ENCODE assay signal across 10 mouse cellular contexts in genomic region chrX:104853610-104854009, GRCm38 (mm10). TPM values are rescaled to one million over a fixed set of nuclear protein-coding genes. Genes with fewer than 3 reads are reported as not detected.
DNase-seq lines count a peak whose midpoint lies in the region; ATAC-seq and TF ChIP-seq lines count a peak whose summit lies in the region.
"Had no signal": no experiment of that assay in that cellular context is flagged by ENCODE, and none has a peak within 500 bp of the region (broad histone marks: within the 10 kb centered on the region; RNA-seq: fewer than 3 reads in every experiment).

No protein-coding gene starts in this region.

- no peak overlapping the region for H3K27ac ChIP-seq in heart, embryonic 13.5 days (replicated peaks)
- no peak overlapping the region for H3K27ac ChIP-seq in embryonic facial prominence, embryonic 11.5 days (replicated peaks; ENCODE audit: low read depth, low read length)
- no peak overlapping the region for H3K27ac ChIP-seq in hindbrain, postnatal 0 days
- H3K27ac ChIP-seq: kidney, postnatal 0 days had no signal

- no peaks in the 10 kb centered on the region for H3K36me3 ChIP-seq in heart, embryonic 13.5 days
- no peaks in the 10 kb centered on the region for H3K36me3 ChIP-seq in embryonic facial prominence, embryonic 11.5 days (replicated peaks; ENCODE audit: control insufficient read depth, insufficient read depth, low read depth, low read length)
- H3K36me3 ChIP-seq in hindbrain, postnatal 0 days (ENCODE audit: insufficient read depth, low read length), result no peaks in the 10 kb centered on the region

- DNase-seq in heart, adult 11 months, result no peak
- DNase-seq in ES-CJ7 (ENCODE audit: low read depth, low spot score), result peak; percentile 13
- peak; percentile 30 for DNase-seq in embryonic facial prominence, embryonic 11.5 days (ENCODE audit: low spot score)
- no peak for DNase-seq in hindbrain, postnatal 0 days (ENCODE audit: low spot score)
- no peak for DNase-seq in ovary, postnatal 10 days (ENCODE audit: low spot score)
- no peak for DNase-seq in gastrocnemius, postnatal 25 days
- DNase-seq in spleen, adult 18-20 months, result no peak
- DNase-seq: thymus, adult 18-20 months had no signal

- WGBS in heart, embryonic 13.5 days, result 23% methylated on average over 9 of the region's 9 CpGs
- WGBS in embryonic facial prominence, embryonic 11.5 days, result 33% methylated on average over 9 of the region's 9 CpGs
- WGBS in hindbrain, postnatal 0 days, result 38% methylated on average over 9 of the region's 9 CpGs

- H3K4me2 ChIP-seq in heart, embryonic 13.5 days, result peak overlapping the region; percentile 48
- H3K4me2 ChIP-seq in embryonic facial prominence, embryonic 11.5 days (ENCODE audit: low read depth, low read length), result no peak overlapping the region; the same call in 1 of the 2 replicates
- H3K4me2 ChIP-seq in hindbrain, postnatal 0 days (ENCODE audit: low read depth, low read length), result 0 out of 2 replicates have a peak overlapping the region, but pooled peaks have one; percentile 18

- H3K4me3 ChIP-seq in heart, embryonic 13.5 days, result peak overlapping the region; percentile 13
- no peak overlapping the region for H3K4me3 ChIP-seq in embryonic facial prominence, embryonic 11.5 days (ENCODE audit: low read depth, low read length)
- H3K4me3 ChIP-seq in hindbrain, postnatal 0 days (ENCODE audit: low read length), result no peak overlapping the region

- TF ChIP-seq CTCF in hindbrain, postnatal 0 days (IDR thresholded peaks at IDR 0.05; ENCODE audit: low read depth), result no peak

- H3K9me3 ChIP-seq in heart, embryonic 13.5 days, result no peaks in the 10 kb centered on the region
- no peaks in the 10 kb centered on the region for H3K9me3 ChIP-seq in embryonic facial prominence, embryonic 11.5 days (replicated peaks; ENCODE audit: control insufficient read depth, low read length)
- no peaks in the 10 kb centered on the region for H3K9me3 ChIP-seq in hindbrain, postnatal 0 days (ENCODE audit: low read length)

- ATAC-seq in heart, embryonic 13.5 days (ENCODE audit: extremely low read depth, insufficient number of reproducible peaks, low FRiP score, low TSS enrichment), result no peak
- no peak for ATAC-seq in embryonic facial prominence, embryonic 11.5 days (replicated peaks; ENCODE audit: insufficient number of reproducible peaks, low FRiP score, low TSS enrichment, low read depth)
- no peak for ATAC-seq in hindbrain, postnatal 0 days

- no peak overlapping the region for H3K9ac ChIP-seq in heart, embryonic 13.5 days
- no peak overlapping the region for H3K9ac ChIP-seq in embryonic facial prominence, embryonic 11.5 days (replicated peaks; ENCODE audit: low read length)
- H3K9ac ChIP-seq in hindbrain, postnatal 0 days (replicated peaks; ENCODE audit: low read length), result no peak overlapping the region

- H3K27me3 ChIP-seq in heart, embryonic 13.5 days (replicated peaks), result peaks cover 57% of the 10 kb centered on the region
- H3K27me3 ChIP-seq in embryonic facial prominence, embryonic 11.5 days (ENCODE audit: control insufficient read depth, insufficient read depth, low read length), result no peaks in the 10 kb centered on the region
- no peaks in the 10 kb centered on the region; the same call in 1 of the 2 replicates for H3K27me3 ChIP-seq in hindbrain, postnatal 0 days (ENCODE audit: insufficient read depth, low read length)

- no peaks in the 10 kb centered on the region for H3K4me1 ChIP-seq in heart, embryonic 13.5 days
- no peaks in the 10 kb centered on the region for H3K4me1 ChIP-seq in embryonic facial prominence, embryonic 11.5 days (ENCODE audit: control insufficient read depth, insufficient read depth, low read length)
- H3K4me1 ChIP-seq in hindbrain, postnatal 0 days (ENCODE audit: insufficient read depth, low read length), result no peaks in the 10 kb centered on the region

RNA-seq across cellular contexts. Expression of gene Magee2, which starts 3.5 kb away (rescaled TPM):
- 1.6 and 1.8 TPM in 2 replicates for polyA plus RNA-seq in heart, embryonic 13.5 days (2015; fragmentation: Nextera tagmentation; extraction: Ambion mirVana)
- 5.8 and 6.7 TPM in 2 replicates for polyA plus RNA-seq in embryonic facial prominence, embryonic 11.5 days (2014; fragmentation: Nextera tagmentation; extraction: Ambion mirVana)
- 21.6 and 30.3 TPM in 2 replicates for total RNA-seq in hindbrain, postnatal 0 days (2014; rRNA removed)
- 24.6 and 26.4 TPM in 2 replicates for polyA plus RNA-seq in hindbrain, postnatal 0 days (2015; fragmentation: Nextera tagmentation; extraction: Ambion mirVana)
- not detected for total RNA-seq in gastrocnemius, postnatal 25 days (2021)

Comparison
In these comparisons a context has a peak if more than half of its experiments do, and no peak if none do; other contexts are left out.
1. DNase-seq: peak in ES-CJ7 (single experiment) and embryonic facial prominence, embryonic 11.5 days (single experiment); none in heart, adult 11 months (single experiment), hindbrain, postnatal 0 days (single experiment), ovary, postnatal 10 days (single experiment), gastrocnemius, postnatal 25 days (single experiment) and spleen, adult 18-20 months (0 of 2).